Mouse (Mus musculus) adrenal gland, postnatal 4 days (tissue): ENCODE results near the gene 2310030G06Rik. TPM values are rescaled to one million over a fixed set of nuclear protein-coding genes. Genes with fewer than 3 reads are reported as not detected.

Experiments
- DNase-seq, 2 experiments: peaks; one replicate each; pipeline ENCODE4 v3.0.0; 2021 to 2022; ENCODE audit warnings: low spot score in 2 of 2, mixed read lengths in 2 of 2
- long read RNA-seq, 2 experiments: library from polyadenylated mRNA; stranded (forward); transcript quantifications; one replicate each; pipeline ENCODE4 v2.0.0; 2021
- total RNA-seq, 2 experiments: library from RNA; stranded (reverse); gene quantifications; 2 replicates each; pipeline ENCODE4 v1.2.3; 2021

The 2310030G06Rik gene
- total RNA-seq, result 10 to 100 TPM; 11.2 to 11.4 TPM
- long read RNA-seq, experiment 1, transcript 2310030G06Rik-201 (4 exons, 1,257 nt), result major isoform, 6 of 6 reads
- long read RNA-seq, experiment 1, partial matches to known transcripts, result 0 of 6 reads
- long read RNA-seq, experiment 1, other reads (novel, unspliced or antisense), result 0 of 6 reads
- long read RNA-seq, experiment 2, transcript 2310030G06Rik-201 (4 exons, 1,257 nt), result major isoform, 9 of 13 reads
- long read RNA-seq, experiment 2, partial matches to known transcripts, result 0 of 13 reads
- long read RNA-seq, experiment 2, other reads (novel, unspliced or antisense), result 3 of 13 reads

DNA sequence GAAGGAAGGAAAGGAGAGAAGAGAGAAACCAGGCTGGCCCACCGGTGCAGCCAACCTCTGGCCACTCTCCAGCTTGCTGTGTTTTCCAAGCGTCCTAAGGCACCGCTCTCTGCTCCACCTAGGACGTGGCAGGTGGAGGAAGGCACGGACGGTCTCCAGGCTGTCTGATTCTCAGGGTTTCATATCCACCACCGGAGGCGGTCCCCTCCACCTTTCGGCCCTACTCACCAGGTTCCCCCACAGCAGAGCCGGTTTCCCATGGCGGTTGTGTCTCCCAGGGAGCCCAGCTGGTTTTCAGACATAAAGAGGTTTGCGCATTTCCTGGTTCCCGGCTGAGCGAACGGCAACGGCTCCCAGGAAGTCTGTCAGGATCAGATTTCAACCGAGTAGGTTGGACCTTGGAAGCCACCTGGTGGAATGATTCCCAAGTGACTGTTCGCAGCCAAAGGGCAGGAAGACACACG is at the start of gene 2310030G06Rik:
TSS of gene 2310030G06Rik (minus strand) at position 323 of the 464 bp plus-strand sequence.
- DNase-seq, result no peak

DNA sequence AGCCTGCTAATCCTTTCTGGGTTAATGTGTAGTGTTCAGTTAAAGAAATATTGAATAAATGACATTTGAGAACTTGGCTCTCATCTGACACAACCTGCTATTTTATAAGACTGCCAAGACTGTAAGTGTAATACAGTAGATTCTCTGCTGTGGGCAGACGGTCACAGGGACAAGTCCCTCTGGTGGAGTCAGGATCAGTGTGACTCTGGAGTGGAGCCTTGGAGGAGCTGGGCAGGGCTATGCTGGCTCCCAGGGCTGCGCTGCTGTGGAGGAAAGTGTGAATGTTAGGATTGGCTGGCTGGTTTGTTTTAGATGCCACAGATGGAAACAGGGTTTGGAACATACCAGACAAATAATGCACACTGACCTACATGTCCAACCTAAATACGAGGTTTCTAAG is 48.9 kb upstream of the 2310030G06Rik start:
- DNase-seq, result no peak

DNA sequence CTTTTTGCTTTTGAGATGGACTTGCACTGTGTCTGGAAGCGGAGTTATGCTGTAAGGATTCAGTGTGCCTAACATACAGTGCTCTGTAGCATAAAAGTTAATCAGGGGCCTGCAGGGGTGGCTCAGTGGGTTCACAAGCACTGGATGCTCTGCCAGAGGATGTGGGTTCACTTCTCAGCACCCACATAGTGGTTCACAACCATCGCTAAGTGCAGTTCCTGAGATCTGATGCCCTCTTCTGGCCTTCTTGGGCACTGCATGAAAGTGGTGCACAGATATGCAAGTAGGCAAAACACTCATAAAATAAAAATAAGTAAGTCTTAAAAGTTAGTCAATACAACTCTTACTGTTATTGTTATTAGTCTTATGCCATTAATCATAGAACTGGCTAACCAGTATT is 35.8 kb upstream of the 2310030G06Rik start:
- no peak for DNase-seq

DNA sequence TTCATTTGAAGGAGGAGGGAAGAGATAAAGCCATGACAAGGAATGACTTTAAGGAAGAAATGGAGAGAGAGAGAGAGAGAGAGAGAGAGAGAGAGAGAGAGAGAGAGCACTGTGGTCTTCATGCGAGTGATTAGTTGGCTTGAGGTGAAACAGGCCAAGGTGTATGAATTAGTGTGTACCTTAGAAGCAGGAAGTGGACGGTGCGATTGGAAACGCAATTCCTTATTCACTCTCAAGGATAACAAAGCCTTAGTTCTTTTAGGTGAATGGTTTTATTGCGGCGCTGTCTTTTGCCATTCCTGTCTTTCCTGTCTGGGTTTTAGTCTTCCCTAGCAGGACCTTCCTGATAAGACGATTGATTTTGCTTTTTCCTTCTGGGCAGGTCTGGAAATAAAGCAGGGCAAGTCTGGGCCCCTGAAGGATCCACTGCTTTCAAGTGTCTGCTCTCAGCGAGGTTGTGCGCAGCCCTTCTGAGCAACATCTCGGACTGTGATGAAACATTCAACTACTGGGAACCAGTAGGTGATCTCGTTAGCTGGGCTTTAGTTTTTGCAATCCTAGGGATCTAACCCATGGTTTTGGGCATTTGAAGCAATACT is 29.9 kb upstream of the 2310030G06Rik start:
- no peak for DNase-seq

DNA sequence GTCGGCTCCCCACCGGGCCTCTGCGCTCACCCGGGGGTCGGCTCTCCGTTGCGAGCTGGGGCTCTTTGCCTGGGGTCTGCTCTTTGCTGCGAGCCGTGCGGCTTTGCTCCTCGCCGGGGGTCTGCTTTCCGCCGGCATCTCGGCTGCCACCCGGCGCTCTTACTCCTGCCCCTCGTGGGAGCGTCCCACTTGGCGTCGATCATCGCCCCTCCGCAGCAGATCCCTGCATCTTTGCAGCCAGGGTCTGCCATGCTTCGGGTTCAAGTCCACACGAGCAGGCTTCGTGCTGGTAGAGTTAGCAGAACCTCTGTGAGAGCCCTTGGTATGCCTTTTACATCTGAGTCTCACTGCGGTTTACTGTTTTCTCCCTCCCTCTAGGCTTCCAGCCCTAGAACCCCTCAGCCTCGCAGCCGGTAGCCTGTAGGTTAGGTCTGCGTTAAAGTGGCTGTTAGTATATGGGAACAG is 29.4 kb upstream of the 2310030G06Rik start:
- no peak for DNase-seq

DNA sequence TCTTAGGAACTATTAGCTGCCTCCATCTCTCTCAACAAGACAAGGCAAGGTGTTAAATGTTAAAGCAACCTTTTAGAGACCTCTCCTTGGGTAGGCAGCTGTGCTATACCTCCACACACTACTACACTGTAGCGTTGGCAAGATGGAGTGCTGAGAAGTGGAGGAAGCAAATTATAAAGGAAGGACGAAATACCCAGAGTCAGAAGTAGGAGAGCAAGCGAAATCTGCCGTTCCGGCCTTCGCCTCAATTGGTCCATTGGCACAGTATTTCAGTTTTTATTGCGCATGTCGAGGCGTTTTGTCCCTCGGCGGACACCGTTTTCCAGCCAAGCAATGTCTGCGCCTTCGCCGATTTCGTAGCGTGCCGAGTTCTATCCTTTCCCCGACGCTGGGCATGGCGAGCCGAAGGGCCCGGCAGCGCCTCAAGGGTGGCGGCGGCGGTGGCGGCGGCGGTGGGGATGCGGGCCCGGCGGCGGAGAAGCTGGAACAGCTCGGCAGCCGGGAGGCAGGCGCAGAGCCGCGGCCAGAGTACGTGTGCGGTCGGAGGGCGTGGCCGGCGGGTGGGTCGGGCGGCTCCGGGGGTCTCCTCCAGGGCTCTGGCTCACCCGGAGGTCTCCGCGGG is 28.8 kb upstream of the 2310030G06Rik start, which contains the start of the genes Alg9 and 1110032A03Rik:
TSS of gene Alg9 (plus strand) at position 29 of the 622 bp plus-strand sequence.
TSS of gene 1110032A03Rik (minus strand) at position 530 of the 622 bp plus-strand sequence.
- DNase-seq, result peak; percentile 75 to 83

DNA sequence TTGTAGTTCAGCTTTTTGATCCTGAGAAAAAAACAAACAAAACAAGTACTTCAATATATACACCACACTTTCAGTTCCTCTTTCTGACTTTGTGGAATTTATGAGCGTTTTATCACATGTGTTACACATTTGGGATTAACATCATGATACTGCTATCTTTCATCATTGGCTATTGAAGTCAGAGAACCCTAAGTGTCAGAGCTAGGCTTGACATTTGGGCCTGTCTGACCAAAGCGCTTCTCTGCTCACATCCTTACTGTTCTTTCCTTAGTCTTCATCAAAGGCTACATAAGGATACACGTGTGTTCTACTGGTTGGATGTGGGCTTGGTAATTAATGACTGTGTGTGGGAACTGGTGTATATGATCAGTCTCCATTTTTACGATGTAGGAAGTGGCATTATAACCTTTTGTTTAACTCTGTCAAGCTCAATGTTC is 27.7 kb upstream of the 2310030G06Rik start:
- no peak for DNase-seq

DNA sequence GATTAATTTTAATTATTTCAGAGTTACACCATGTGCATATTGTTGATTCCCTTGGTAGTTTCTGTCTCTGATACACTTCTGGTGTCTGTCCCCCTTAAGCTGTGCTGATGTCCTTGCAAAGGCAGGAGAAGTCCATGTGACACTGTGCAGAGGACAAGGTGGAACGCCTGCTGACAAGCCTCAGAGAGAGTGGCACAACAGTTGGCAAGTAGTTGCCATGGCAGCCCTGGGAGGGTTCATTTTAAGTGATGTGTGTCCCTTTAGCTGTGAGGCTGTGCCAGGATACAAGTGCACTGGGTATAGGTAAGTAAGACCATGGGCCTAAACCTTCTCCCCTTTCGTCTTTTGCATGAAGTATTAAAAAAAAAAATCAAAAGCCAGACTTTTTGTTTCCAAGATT is 23.7 kb upstream of the 2310030G06Rik start:
- no peak for DNase-seq

DNA sequence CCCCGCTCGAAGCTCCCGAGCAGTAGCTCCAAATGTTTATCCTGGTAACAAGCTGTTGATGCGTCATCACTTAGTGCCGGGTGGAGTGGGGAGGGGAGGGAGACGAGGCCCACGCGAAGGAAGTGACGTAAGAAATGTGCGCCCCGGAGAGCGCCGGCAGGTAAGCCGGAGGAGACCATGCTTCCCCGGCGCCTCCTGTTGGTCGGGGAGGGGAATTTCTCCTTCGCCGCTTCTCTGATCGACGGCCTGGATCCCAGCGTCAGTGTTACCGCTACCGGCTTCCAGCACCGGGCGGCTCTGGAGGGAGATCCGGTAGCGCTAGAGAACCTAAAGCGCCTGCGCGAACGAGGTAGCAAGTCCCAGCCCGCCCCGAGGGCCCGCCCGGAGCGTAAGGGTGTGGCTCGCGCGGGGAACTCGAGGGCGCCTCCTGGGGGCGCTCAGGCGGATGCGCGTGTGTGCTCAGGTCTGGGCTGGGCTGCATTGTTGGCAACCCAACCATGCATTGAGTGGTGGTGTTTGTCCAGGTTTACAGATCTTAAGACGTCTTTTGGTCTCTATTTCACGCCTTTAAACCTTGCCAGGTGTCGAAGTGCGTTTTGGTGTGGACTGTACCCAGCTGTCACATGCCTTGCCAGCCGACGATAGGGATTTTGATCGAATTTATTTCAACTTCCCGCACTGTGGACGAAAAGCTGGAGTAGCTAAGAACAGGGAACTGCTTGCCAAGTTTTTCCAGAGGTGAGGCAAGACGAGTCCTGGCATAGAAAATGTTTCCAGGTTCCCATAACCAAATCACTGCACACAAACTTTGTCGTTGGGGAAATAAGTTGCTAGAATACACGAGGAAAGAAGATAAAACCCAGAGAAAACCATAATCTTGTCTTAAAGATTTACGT is 22.0 kb upstream of the 2310030G06Rik start, which contains the start of gene Fdxacb1:
TSS of gene Fdxacb1 (plus strand) at position 130 of the 896 bp plus-strand sequence.
- DNase-seq, result peak; percentile 84 to 95

DNA sequence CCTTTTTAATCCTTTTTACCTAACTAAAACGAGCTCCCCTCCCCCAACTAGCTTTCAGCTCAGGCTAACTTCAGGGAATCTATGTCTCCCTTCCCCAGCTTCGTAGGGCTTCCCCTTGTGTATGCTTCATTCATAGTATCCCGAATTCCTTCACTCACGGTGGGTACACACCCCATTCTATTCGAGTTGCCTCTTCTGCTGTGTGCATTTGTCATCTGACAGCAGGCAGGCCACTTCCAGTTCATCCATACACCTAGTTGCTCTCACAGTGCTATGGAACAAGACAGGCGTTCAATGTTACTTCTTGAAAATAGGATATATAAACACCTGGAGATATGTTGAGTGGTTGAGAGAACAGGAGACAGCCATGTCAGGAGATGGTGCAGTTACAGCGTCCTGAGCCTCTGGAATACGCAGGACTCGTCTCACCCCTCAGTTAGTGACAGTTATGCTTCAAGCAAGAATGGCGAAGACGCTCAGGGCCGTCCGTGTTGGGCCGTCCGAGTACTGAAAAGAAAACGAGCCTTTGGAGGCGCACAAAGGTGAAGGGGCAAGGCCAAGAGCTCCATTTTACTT is 21.3 kb upstream of the 2310030G06Rik start:
- no peak for DNase-seq

DNA sequence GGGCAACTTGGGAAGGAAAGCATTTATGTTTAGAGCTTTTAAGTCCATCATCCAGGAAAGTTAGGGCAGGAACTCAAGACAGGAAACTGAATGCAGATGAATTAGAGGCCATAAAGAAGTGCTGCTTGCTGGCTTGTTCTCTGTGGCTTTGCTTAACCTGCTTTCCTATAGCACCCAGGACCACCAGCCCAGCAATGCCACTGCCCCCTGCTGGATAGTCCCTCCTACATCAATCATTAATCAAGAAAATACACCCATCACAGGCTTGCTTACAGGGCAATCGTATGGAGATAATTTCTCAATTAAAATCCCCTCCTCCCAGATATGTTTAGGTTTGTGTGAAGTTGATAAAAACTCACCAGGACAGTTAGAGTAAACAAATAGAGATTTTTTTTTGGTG is 17.0 kb upstream of the 2310030G06Rik start:
- no peak for DNase-seq

DNA sequence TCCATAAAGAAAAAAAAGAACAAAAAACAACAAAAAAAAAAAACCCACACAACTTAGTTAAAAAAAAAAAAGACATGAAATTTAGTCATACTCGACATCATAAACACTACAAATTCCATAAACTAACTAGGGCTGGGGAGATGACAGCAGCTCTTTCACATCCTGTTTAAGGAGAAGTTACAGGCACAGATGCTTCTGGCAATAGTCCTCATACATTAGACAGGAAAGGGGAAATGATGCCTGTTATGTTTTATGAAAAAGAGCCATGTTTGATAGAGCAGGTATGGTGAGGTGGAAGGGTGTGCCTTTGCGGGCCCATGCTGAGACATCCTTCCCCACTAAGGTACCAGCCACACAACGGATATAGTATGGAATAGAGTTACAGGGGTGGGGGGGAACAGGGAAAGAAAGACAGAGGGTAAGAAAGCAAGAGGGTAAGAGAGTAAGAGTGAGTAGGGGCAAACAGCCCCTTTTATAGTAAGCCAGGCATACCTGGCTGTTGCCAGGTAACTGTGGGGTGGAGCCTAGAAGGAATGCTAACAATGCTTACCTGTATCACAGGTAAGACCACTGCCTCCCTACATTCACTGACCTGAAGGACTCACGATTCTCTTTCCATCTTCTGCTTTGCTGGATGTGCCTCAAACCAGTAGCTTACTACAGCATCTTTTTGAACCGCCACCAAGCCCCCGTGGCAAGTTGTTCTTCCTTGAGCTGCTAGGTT is 15.3 kb upstream of the 2310030G06Rik start:
- no peak for DNase-seq

DNA sequence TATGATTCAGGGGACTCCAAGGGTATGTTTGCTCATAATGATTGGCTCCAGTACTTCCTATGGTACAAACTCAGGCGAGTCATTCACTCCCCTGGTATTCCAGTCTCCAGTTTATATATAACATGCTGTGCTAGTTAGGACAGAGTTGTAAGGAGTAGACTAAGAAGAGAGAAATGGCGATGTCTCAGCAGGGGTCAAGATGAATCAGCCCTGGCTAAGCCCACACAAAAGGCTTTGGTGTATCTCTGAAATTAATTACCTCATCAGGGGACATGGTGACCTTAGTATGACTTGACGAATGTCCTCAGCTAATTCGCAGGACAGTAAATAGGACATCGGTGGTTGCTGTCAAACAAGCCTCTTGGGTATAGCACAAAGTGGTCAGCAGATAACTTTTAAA is 10.4 kb upstream of the 2310030G06Rik start:
- no peak for DNase-seq

DNA sequence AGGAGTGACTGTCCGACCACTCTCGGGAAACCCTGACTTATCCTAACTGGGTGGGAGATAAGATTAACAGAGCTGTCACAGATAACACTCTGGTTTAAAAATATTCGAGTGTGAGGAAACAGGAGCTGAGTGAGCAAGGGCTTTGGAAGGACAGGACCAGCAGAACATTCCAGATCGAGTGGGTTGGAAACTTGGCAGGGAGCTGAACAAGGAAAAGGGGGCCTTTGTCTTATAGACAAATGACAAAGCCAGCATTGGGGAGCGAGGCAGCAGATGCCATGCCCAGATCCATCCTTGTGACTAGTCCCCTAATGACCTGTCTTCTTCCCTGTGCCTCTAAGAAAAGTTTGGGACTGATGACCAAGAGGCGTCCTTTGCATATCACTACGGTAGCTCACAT is 7.6 kb upstream of the 2310030G06Rik start:
- DNase-seq, result no peak

DNA sequence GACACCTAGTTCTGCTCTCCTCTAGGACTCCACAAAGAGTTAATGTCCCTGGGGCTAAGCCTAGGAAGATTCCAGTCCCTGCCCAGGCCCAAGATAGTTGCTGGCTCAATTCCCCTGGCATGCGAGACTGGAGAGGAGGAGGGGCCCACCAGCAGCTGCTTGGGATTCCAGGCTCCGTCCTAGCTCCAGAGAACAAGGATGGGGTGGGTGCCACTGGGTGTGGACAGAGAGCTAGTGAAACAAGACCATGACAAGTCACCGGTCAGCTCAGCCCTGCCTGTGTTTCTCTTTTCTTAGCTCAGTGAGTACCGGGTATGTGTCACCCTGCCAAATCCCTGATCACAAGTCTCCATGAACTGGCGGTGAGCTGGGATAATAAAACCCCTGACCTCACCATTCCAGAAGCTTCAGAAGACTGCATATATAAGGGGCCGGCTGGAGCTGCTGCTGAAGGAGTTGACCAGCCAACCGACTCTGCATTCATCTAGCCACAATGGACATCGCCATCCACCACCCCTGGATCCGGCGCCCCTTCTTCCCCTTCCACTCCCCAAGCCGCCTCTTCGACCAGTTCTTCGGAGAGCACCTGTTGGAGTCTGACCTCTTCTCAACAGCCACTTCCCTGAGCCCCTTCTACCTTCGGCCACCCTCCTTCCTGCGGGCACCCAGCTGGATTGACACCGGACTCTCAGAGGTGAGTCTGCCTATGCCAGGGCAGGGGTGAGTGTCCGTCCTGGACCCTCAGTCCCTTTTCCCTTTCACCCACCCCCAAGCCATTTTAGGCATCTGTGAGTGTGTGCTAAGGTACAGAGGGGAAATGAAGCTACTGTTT is 6.7 kb upstream of the 2310030G06Rik start:
- DNase-seq, result no peak

DNA sequence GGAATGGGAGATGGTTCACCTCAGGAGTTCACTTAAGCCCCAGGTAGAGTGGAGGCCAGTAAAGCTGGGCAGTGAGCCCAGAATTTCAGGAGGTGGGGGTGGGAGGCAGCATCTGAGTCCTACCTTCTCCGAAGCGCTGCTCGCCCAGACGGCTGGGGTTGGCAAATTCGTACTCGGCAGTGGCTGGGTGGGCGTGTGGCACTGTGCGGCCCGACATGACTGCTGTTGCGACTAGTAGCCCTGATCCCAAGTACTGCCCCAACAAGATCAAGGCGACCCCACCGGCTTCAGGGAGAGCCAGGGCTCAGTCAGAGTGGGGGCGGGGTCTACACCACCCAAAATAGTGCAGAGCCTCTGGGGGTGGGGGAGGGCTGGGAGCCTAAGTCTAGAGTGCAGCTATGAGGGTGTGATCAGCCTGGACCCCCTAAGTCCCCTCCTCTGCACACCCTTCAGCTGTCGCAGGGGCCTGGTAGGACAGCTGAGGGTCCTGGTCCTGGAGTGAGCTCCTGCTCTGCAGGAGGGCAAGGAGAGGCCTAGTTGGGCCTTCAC is 5.8 kb upstream of the 2310030G06Rik start, which contains the start of gene Hspb2:
TSS of gene Hspb2 (minus strand) at position 301 of the 549 bp plus-strand sequence.
- no peak for DNase-seq

DNA sequence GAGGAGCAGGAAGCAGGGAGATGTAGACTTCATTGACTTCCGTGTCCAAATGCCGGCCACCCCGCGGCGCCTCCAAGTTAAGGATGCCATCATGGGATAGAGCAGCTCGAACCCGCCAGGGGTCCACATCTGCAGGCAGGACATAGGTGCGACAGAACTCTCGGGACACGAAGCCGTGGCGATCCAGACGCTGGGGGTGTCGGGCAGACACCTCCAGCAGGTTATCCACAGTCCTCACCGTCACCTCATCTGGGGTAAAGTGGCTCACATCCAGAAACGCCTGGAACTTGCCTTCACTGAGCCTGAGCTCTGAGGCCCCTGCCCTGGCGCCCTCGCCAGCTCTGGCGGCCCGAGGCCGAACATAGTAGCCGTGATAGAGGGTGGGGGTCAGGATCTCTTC is 5.0 kb upstream of the 2310030G06Rik start, which contains the start of gene Cryab:
TSS of gene Cryab (plus strand) at position 3 of the 400 bp plus-strand sequence.
- DNase-seq, result no peak

DNA sequence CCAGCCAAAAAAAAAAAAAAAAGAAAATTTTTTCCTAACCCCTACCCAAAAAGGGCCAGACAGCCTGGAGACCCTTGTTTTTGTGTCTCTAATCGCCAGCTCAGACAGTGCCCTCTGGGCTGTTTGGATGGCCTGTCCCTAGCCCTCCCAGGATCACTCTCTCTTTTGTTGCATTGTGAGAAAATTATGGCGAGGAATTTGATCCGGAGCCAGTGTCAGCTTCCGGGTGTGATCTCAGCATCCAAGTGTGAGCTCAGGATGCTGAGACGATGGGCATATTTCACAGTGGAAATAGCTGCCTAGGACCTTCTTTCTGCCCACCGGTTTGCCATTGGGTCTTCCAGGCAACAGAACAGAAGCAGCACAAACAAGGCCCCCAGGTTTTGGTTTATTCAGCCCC is 4.4 kb upstream of the 2310030G06Rik start:
- no peak for DNase-seq
